Mouse (Mus musculus) CH12.LX (cell line): ENCODE data around the gene Psmb9. TPM values are rescaled to one million over a fixed set of nuclear protein-coding genes. Genes with fewer than 3 reads are reported as not detected.
A peak's percentile ranks its signal among the peaks of the same experiment; 100 is the strongest.

Experiments
- DNase-seq: peaks from one replicate; pipeline ENCODE4 v3.0.0-alpha.2; 2013; ENCODE audit errors: extremely low read depth
- H3K27ac ChIP-seq: 2 replicates; pipeline ENCODE4 v1.5.1; 2012; ENCODE audit warnings: low read depth, mild to moderate bottlenecking, control low read depth, moderate library complexity; ENCODE audit not compliant: insufficient read depth
- H3K27me3 ChIP-seq: replicated peaks from 2 replicates; pipeline ENCODE3; 2012; ENCODE audit warnings: inconsistent platforms
- H3K36me3 ChIP-seq, 2 experiments: replicated peaks in 1 of 2; 2 replicates each; pipeline versions ENCODE3 to v1.6.1; 2012; ENCODE audit warnings: inconsistent platforms in 1 of 2, low read length in 1 of 2, mild to moderate bottlenecking in 1 of 2, mixed read lengths in 1 of 2, moderate library complexity in 1 of 2; ENCODE audit not compliant: control insufficient read depth in 1 of 2, insufficient read depth in 1 of 2
- H3K4me1 ChIP-seq, 2 experiments: 2 replicates each; pipeline ENCODE4 v1.6.1; 2012; ENCODE audit warnings: inconsistent platforms in 1 of 2, moderate library complexity in 1 of 2; ENCODE audit not compliant: insufficient read depth in 2 of 2, control insufficient read depth in 1 of 2
- H3K4me2 ChIP-seq: 2 replicates; pipeline ENCODE4 v1.6.1; 2012; ENCODE audit warnings: low read depth, mild to moderate bottlenecking, control low read depth; ENCODE audit not compliant: poor library complexity, insufficient read depth, severe bottlenecking
- H3K4me3 ChIP-seq, 3 experiments: fragments of 150-350 bp in 1 of 3; sonication (generic) in 1 of 3; replicated peaks in 1 of 3; 2 replicates each; pipeline versions ENCODE3 to v1.5.1; 2011 to 2012; ENCODE audit warnings: low read depth in 2 of 3, low read length in 2 of 3, mild to moderate bottlenecking in 2 of 3, moderate library complexity in 2 of 3, control low read depth in 1 of 3, improper control_type of control experiment in 1 of 3, inconsistent platforms in 1 of 3, mixed read lengths in 1 of 3; ENCODE audit not compliant: poor library complexity in 1 of 3
- H3K79me2 ChIP-seq: replicated peaks from 2 replicates; pipeline ENCODE4 v1.6.1; 2012; ENCODE audit warnings: mild to moderate bottlenecking, moderate library complexity; ENCODE audit not compliant: control insufficient read depth, poor library complexity, insufficient read depth, severe bottlenecking; ENCODE audit errors: extremely low read depth
- H3K9ac ChIP-seq: 2 replicates; pipeline ENCODE4 v1.6.1; 2012; ENCODE audit warnings: low read depth, mild to moderate bottlenecking, control low read depth, moderate library complexity; ENCODE audit not compliant: insufficient read depth
- H3K9me3 ChIP-seq: replicated peaks from 2 replicates; pipeline ENCODE3; 2012; ENCODE audit warnings: low read length, inconsistent platforms, mixed read lengths
- CHD1 ChIP-seq: IDR thresholded peaks from 2 replicates; pipeline ENCODE4 v1.6.1; 2012; ENCODE audit warnings: low read depth, low read length, improper control_type of control experiment, inconsistent platforms
- CTCF ChIP-seq, 2 experiments: IDR thresholded peaks in 1 of 2; conservative IDR thresholded peaks in 1 of 2; 2 replicates each; pipeline ENCODE4 v1.5.1; 2011 to 2012; ENCODE audit warnings: low read depth in 2 of 2, low read length in 2 of 2, improper control_type of control experiment in 1 of 2, inconsistent platforms in 1 of 2, mild to moderate bottlenecking in 1 of 2, moderate library complexity in 1 of 2
- E2F4 ChIP-seq: IDR thresholded peaks from 2 replicates; pipeline ENCODE4 v1.6.1; 2011; ENCODE audit warnings: low read depth, low read length, improper control_type of control experiment; ENCODE audit not compliant: insufficient replicate concordance
- ETS1 ChIP-seq: conservative IDR thresholded peaks from 2 replicates; pipeline ENCODE4 v1.6.1; 2012; ENCODE audit warnings: low read depth, mild to moderate bottlenecking, inconsistent platforms, low read length, improper control_type of control experiment, moderate library complexity
- GABPA ChIP-seq: IDR thresholded peaks from 2 replicates; pipeline ENCODE4 v1.6.1; 2012; ENCODE audit warnings: low read depth, low read length, improper control_type of control experiment, inconsistent platforms; ENCODE audit not compliant: insufficient replicate concordance
- HCFC1 ChIP-seq: IDR thresholded peaks from 2 replicates; pipeline ENCODE4 v1.6.1; 2012; ENCODE audit warnings: low read depth, mild to moderate bottlenecking, inconsistent platforms, low read length, improper control_type of control experiment
- JUND ChIP-seq: conservative IDR thresholded peaks from 2 replicates; pipeline ENCODE4 v1.6.1; 2011; ENCODE audit warnings: low read depth, low read length, improper control_type of control experiment
- KAT2A ChIP-seq: IDR thresholded peaks from 2 replicates; pipeline ENCODE4 v1.6.1; 2012; ENCODE audit warnings: low read length, improper control_type of control experiment, inconsistent platforms; ENCODE audit not compliant: insufficient replicate concordance
- MAZ ChIP-seq: IDR thresholded peaks from 2 replicates; pipeline ENCODE4 v1.6.1; 2012; ENCODE audit warnings: low read depth, mild to moderate bottlenecking, inconsistent platforms, low read length, improper control_type of control experiment, moderate library complexity
- MEF2A ChIP-seq: IDR thresholded peaks from 2 replicates; pipeline ENCODE4 v1.6.1; 2014; ENCODE audit warnings: low read depth, mild to moderate bottlenecking, inconsistent platforms, low read length, improper control_type of control experiment, borderline replicate concordance
- MXI1 ChIP-seq: IDR thresholded peaks from 2 replicates; pipeline ENCODE4 v1.6.1; 2011; ENCODE audit warnings: mild to moderate bottlenecking, low read depth, low read length, improper control_type of control experiment
- NELFE ChIP-seq: IDR thresholded peaks from 2 replicates; pipeline ENCODE4 v1.6.1; 2011; ENCODE audit warnings: low read depth, low read length, improper control_type of control experiment
- NRF1 ChIP-seq: IDR thresholded peaks from 2 replicates; pipeline ENCODE4 v1.6.1; 2014; ENCODE audit warnings: low read depth, mild to moderate bottlenecking, inconsistent platforms, low read length, improper control_type of control experiment, moderate library complexity
- PAX5 ChIP-seq: IDR thresholded peaks from 2 replicates; pipeline ENCODE4 v1.6.1; 2012; ENCODE audit warnings: low read length, inconsistent platforms, mixed read lengths
- POLR2A ChIP-seq: IDR thresholded peaks from 2 replicates; pipeline ENCODE4 v1.6.1; 2011; ENCODE audit warnings: low read depth, mild to moderate bottlenecking, improper control_type of control experiment, low read length
- TBP ChIP-seq: conservative IDR thresholded peaks from 2 replicates; pipeline ENCODE4 v1.6.1; 2011; ENCODE audit warnings: low read depth, low read length, improper control_type of control experiment
- UBTF ChIP-seq: IDR thresholded peaks from 2 replicates; pipeline ENCODE4 v1.6.1; 2012; ENCODE audit warnings: low read depth, mild to moderate bottlenecking, inconsistent platforms, low read length, improper control_type of control experiment, moderate library complexity
- USF2 ChIP-seq: conservative IDR thresholded peaks from 2 replicates; pipeline ENCODE4 v1.6.1; 2011; ENCODE audit warnings: low read depth, low read length, improper control_type of control experiment
- ZKSCAN1 ChIP-seq: IDR thresholded peaks from 2 replicates; pipeline ENCODE4 v1.6.1; 2012; ENCODE audit warnings: low read depth, inconsistent platforms, low read length, improper control_type of control experiment, borderline replicate concordance
- ZMIZ1 ChIP-seq: IDR thresholded peaks from 2 replicates; pipeline ENCODE4 v1.6.1; 2012; ENCODE audit warnings: low read depth, mild to moderate bottlenecking, inconsistent platforms, low read length, improper control_type of control experiment
- ZNF384 ChIP-seq: IDR thresholded peaks from 2 replicates; pipeline ENCODE4 v1.6.1; 2012; ENCODE audit warnings: low read depth, low read length, improper control_type of control experiment, inconsistent platforms
- dilution Hi-C: fragments of 300-500 bp; cut with MboI; formaldehyde crosslinking; loops from 2 replicates; pipeline ENCODE4 v1.14.3; 2020; ENCODE audit warnings: low sequenced_read_pairs; ENCODE audit not compliant: extremely low pct_unique_long_range_greater_than_20kb, extremely low pct_ligation_motif_present
- in situ Hi-C: fragments of 300-500 bp; cut with MboI; formaldehyde crosslinking; loops from 3 replicates; pipeline ENCODE4 v1.14.3; 2019; ENCODE audit warnings: low sequenced_read_pairs, low pct_ligation_motif_present, low pct_unique_long_range_greater_than_20kb, mixed read lengths
- polyA plus RNA-seq: library from polyadenylated mRNA; unstranded; fragments of >175 nt; gene quantifications from 2 replicates; pipeline ENCODE4 v1.2.1, GENCODE M21; 2012; ENCODE audit warnings: low read depth; ENCODE audit not compliant: insufficient read length
- total RNA-seq, 2 experiments: library from RNA; depleted of rRNA; stranded (reverse); fragments of 300-350 nt in 1 of 2; fragments of >200 nt in 1 of 2; gene quantifications; 2 replicates each; pipeline ENCODE4 v1.2.3; 2012 to 2014

The Psmb9 gene
- total and polyA plus RNA-seq, 3 experiments, result 159 to 435 (median 192) TPM

DNA sequence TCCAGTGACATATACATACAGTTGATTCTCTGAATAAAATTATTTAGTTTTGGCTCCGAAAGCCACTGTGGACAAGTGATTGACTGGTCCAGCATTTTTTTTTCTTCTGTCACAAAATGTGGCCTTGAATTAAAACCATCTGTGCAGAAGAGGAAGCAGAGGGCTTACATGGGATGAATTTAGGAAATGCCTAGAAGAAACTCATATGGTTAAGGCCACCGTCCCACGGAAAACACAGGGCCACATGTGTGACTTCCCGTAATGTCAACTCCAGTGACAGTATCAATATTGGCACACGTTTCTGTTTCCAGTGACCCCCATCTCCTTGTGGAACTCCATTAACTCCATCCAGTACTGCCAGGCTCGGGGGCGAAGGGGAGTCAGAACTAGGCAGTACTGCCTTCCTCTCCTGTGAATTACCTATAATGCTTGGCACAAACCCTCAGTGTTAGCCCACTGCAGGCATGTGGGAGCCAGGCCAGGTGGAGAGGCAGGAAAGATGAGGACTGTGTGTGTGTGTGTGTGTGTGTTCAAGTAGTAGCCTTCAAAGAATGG is 45.0 kb downstream of the Psmb9 start:
- Histone ChIP-seq H3K79me2 (peaks cover 5% of the 10 kb centered on the region), H3K4me1 (peaks cover 18 to 44% of the 10 kb centered on the region in 2 experiments), H3K4me3 (peak overlapping the region in 1 of 3 experiments; percentile 50), H3K9ac (no peak overlapping the region), H3K4me2 (peak overlapping the region; percentile 24; the same call in 1 of the 2 replicates), H3K27ac (no peak overlapping the region), H3K9me3 (no peaks in the 10 kb centered on the region), H3K36me3 (peaks cover 6 to 32% of the 10 kb centered on the region in 2 experiments), H3K27me3 (no peaks in the 10 kb centered on the region)
- dilution Hi-C loops (no loop called here), in situ Hi-C loops (no loop called here)
- DNase-seq, result no peak
- no peak for TF ChIP-seq HCFC1
- no peak for TF ChIP-seq ZMIZ1
- TF ChIP-seq JUND, result no peak
- no peak for TF ChIP-seq CTCF (conservative IDR thresholded peaks at IDR 0.05 in 1 of 2, IDR thresholded peaks at IDR 0.05 in 1 of 2; ENCODE audit: low read depth in 2 of 2, low read length in 2 of 2)
- peak; percentile 40 for TF ChIP-seq ZNF384

DNA sequence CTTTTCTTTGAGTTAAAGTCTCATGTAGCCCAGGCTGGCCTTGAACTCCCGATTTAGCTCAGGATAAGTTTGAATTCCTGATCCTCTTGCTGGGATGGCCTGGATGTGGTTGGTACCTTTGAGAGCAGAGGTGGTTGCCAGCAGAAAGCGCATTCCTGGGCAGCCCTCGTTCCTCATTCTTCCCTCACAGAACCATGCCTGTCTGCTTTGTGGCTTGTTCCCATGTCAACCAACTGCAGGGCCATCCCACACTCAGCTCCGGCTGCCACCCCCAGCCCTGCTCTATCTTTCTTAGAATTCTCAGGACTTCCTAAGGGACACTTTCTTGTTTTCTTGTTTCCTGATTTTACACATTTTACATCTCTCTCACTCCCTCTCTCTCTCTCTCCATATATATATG is 46.1 kb downstream of the Psmb9 start:
- in situ Hi-C loops, result no loop called here
- peaks cover 6 to 39% of the 10 kb centered on the region in 2 experiments for H3K36me3 ChIP-seq
- dilution Hi-C loops, result no loop called here

DNA sequence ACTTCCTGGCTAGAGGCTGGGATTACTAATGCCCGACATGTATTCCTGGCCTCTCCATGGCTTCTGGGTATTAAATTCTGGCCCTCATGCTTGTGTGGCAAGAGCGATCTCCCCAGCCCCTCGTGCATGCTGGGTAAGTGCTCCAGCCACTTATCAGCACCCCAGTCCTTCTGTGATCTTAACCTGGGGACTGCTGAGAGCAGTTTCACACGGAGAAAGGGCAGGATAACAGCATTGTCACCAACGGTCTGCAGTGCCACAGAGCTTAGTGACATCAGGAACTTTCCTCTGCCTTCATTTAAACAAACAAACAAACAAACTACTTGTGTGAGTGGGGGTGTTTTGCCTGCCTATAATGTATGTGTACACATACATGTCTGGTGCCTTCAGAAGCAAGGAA is 47.3 kb downstream of the Psmb9 start:
- in situ Hi-C loops (no loop called here), dilution Hi-C loops (no loop called here)
- H3K4me3 ChIP-seq, result no peak overlapping the region
- TF ChIP-seq ETS1 (no peak), GABPA (no peak), ZKSCAN1 (no peak), ZNF384 (no peak), NRF1 (no peak), MXI1 (no peak), USF2 (no peak), CHD1 (no peak), HCFC1 (no peak), KAT2A (no peak), MAZ (no peak), POLR2A (no peak), MEF2A (no peak), UBTF (no peak), E2F4 (no peak), NELFE (no peak), CTCF (conservative IDR thresholded peaks at IDR 0.05 in 1 of 2, IDR thresholded peaks at IDR 0.05 in 1 of 2; ENCODE audit: low read depth in 2 of 2, low read length in 2 of 2) (no peak), JUND (no peak), PAX5 (no peak)
- H3K27me3 ChIP-seq, result no peaks in the 10 kb centered on the region
- no peak overlapping the region for H3K4me2 ChIP-seq
- peaks cover 6 to 39% of the 10 kb centered on the region in 2 experiments for H3K36me3 ChIP-seq
- H3K4me1 ChIP-seq, result peaks cover 12 to 50% of the 10 kb centered on the region in 2 experiments
- no peak overlapping the region for H3K9ac ChIP-seq
- H3K27ac ChIP-seq, result no peak overlapping the region
- DNase-seq, result no peak
- no peaks in the 10 kb centered on the region for H3K79me2 ChIP-seq
- no peaks in the 10 kb centered on the region for H3K9me3 ChIP-seq

More for the DNA sequence above, 46.1 kb downstream of the Psmb9 start:
- DNase-seq, result no peak
- no peak overlapping the region for H3K4me2 ChIP-seq
- no peak overlapping the region for H3K27ac ChIP-seq
- H3K9me3 ChIP-seq, result no peaks in the 10 kb centered on the region
- H3K4me1 ChIP-seq, result peaks cover 18 to 45% of the 10 kb centered on the region in 2 experiments
- H3K27me3 ChIP-seq, result no peaks in the 10 kb centered on the region
- TF ChIP-seq MXI1, result no peak
- TF ChIP-seq MAZ, result no peak
- TF ChIP-seq TBP, result no peak
- no peak for TF ChIP-seq UBTF
- TF ChIP-seq MEF2A, result no peak
- H3K4me3 ChIP-seq, result no peak overlapping the region
- peaks cover 5% of the 10 kb centered on the region for H3K79me2 ChIP-seq
- no peak overlapping the region for H3K9ac ChIP-seq
